Mouse (Mus musculus): Measurements from ENCODE around the gene Itga2b. TPM values are rescaled to one million over a fixed set of nuclear protein-coding genes. Genes with fewer than 3 reads are reported as not detected.
A peak's percentile ranks its signal among the peaks of the same experiment; 100 is the strongest.
"Not testable (repeated sequence)": the region's sequence is repeated elsewhere in the genome, so short reads cannot be mapped to it uniquely, and the experiment has no call there.

Itga2b gene
- total RNA-seq, 1 experiment from 2014 or later, result 82.3 TPM

GRCm38 (mm10) chr11:102425555-102426316, 44.2 kb downstream of the Itga2b start:
- peak; percentile 30 for ATAC-seq (replicated peaks; ENCODE audit: insufficient number of reproducible peaks, low FRiP score, low TSS enrichment, poor library complexity, severe bottlenecking)

- ATAC-seq (replicated peaks; ENCODE audit: insufficient number of reproducible peaks, low FRiP score, low TSS enrichment, poor library complexity, severe bottlenecking), result no peak
Measured at GRCm38 (mm10) chr11:102424666-102425065, 45.3 kb downstream of the Itga2b start.

- no peak for ATAC-seq (replicated peaks; ENCODE audit: insufficient number of reproducible peaks, low FRiP score, low TSS enrichment, poor library complexity, severe bottlenecking)
Measured at GRCm38 (mm10) chr11:102421559-102421958, 48.4 kb downstream of the Itga2b start.

- ATAC-seq (replicated peaks; ENCODE audit: insufficient number of reproducible peaks, low FRiP score, low TSS enrichment, poor library complexity, severe bottlenecking), result no peak
Measured at GRCm38 (mm10) chr11:102418887-102419286, 51.0 kb downstream of the Itga2b start.

- no peak for ATAC-seq (replicated peaks; ENCODE audit: insufficient number of reproducible peaks, low FRiP score, low TSS enrichment, poor library complexity, severe bottlenecking)
Measured at GRCm38 (mm10) chr11:102417160-102417559, 52.8 kb downstream of the Itga2b start.

GRCm38 (mm10) chr11:102415034-102415802, 54.7 kb downstream of the Itga2b start:
- ATAC-seq (replicated peaks; ENCODE audit: insufficient number of reproducible peaks, low FRiP score, low TSS enrichment, poor library complexity, severe bottlenecking), result no peak

- no peak for ATAC-seq (replicated peaks; ENCODE audit: insufficient number of reproducible peaks, low FRiP score, low TSS enrichment, poor library complexity, severe bottlenecking)
Measured at GRCm38 (mm10) chr11:102413059-102413458, 56.9 kb downstream of the Itga2b start.

- ATAC-seq (replicated peaks; ENCODE audit: insufficient number of reproducible peaks, low FRiP score, low TSS enrichment, poor library complexity, severe bottlenecking), result peak; percentile 46
Measured at GRCm38 (mm10) chr11:102411704-102412103, 58.2 kb downstream of the Itga2b start.

GRCm38 (mm10) chr11:102411061-102411460, 58.9 kb downstream of the Itga2b start:
- no peak for ATAC-seq (replicated peaks; ENCODE audit: insufficient number of reproducible peaks, low FRiP score, low TSS enrichment, poor library complexity, severe bottlenecking)

- not testable (repeated sequence) for ATAC-seq (replicated peaks; ENCODE audit: insufficient number of reproducible peaks, low FRiP score, low TSS enrichment, poor library complexity, severe bottlenecking)
Measured at GRCm38 (mm10) chr11:102410345-102410744, 59.6 kb downstream of the Itga2b start.

- no peak for ATAC-seq (replicated peaks; ENCODE audit: insufficient number of reproducible peaks, low FRiP score, low TSS enrichment, poor library complexity, severe bottlenecking)
Measured at GRCm38 (mm10) chr11:102409795-102410330, 60.1 kb downstream of the Itga2b start.

GRCm38 (mm10) chr11:102408888-102409794, 60.8 kb downstream of the Itga2b start:
- no peak for ATAC-seq (replicated peaks; ENCODE audit: insufficient number of reproducible peaks, low FRiP score, low TSS enrichment, poor library complexity, severe bottlenecking)

GRCm38 (mm10) chr11:102408344-102408876, 61.5 kb downstream of the Itga2b start:
- peak; percentile 92 for ATAC-seq (replicated peaks; ENCODE audit: insufficient number of reproducible peaks, low FRiP score, low TSS enrichment, poor library complexity, severe bottlenecking)

GRCm38 (mm10) chr11:102407834-102408215, 62.1 kb downstream of the Itga2b start, which contains the start of gene Slc25a39:
Slc25a39 (minus strand) TSS chr11:102407946.
- ATAC-seq (replicated peaks; ENCODE audit: insufficient number of reproducible peaks, low FRiP score, low TSS enrichment, poor library complexity, severe bottlenecking), result no peak

GRCm38 (mm10) chr11:102406900-102407833, 62.8 kb downstream of the Itga2b start:
- ATAC-seq (replicated peaks; ENCODE audit: insufficient number of reproducible peaks, low FRiP score, low TSS enrichment, poor library complexity, severe bottlenecking), result peak; percentile 32

GRCm38 (mm10) chr11:102406401-102406800, 63.5 kb downstream of the Itga2b start:
- ATAC-seq (replicated peaks; ENCODE audit: insufficient number of reproducible peaks, low FRiP score, low TSS enrichment, poor library complexity, severe bottlenecking), result no peak

GRCm38 (mm10) chr11:102405544-102406285, 64.2 kb downstream of the Itga2b start:
- no peak for ATAC-seq (replicated peaks; ENCODE audit: insufficient number of reproducible peaks, low FRiP score, low TSS enrichment, poor library complexity, severe bottlenecking)
